Mouse (Mus musculus) bone marrow macrophage, adult 2 months (primary cell): ENCODE data around the gene Nelfe.

Experiments
- CTCF ChIP-seq: IDR thresholded peaks from 2 replicates; pipeline ENCODE4 v1.5.1; 2012; ENCODE audit warnings: low read depth, mild to moderate bottlenecking, low read length, moderate library complexity
- POLR2A ChIP-seq: IDR thresholded peaks from 2 replicates; pipeline ENCODE4 v1.6.1; 2012; ENCODE audit warnings: mild to moderate bottlenecking, low read depth, low read length, borderline replicate concordance

GRCm38 (mm10) chr17:34850517-34851125, 430 bp downstream of the Nelfe start:
- TF ChIP-seq CTCF (no peak), POLR2A (no peak)
